Mouse (Mus musculus): ENCODE data around the gene Med7. TPM values are rescaled to one million over a fixed set of nuclear protein-coding genes. Genes with fewer than 3 reads are reported as not detected.

Gene Med7
- polyA plus RNA-seq (2015; fragmentation: Nextera tagmentation; extraction: Ambion mirVana), result 57.5 and 60.6 TPM in 2 replicates

DNA sequence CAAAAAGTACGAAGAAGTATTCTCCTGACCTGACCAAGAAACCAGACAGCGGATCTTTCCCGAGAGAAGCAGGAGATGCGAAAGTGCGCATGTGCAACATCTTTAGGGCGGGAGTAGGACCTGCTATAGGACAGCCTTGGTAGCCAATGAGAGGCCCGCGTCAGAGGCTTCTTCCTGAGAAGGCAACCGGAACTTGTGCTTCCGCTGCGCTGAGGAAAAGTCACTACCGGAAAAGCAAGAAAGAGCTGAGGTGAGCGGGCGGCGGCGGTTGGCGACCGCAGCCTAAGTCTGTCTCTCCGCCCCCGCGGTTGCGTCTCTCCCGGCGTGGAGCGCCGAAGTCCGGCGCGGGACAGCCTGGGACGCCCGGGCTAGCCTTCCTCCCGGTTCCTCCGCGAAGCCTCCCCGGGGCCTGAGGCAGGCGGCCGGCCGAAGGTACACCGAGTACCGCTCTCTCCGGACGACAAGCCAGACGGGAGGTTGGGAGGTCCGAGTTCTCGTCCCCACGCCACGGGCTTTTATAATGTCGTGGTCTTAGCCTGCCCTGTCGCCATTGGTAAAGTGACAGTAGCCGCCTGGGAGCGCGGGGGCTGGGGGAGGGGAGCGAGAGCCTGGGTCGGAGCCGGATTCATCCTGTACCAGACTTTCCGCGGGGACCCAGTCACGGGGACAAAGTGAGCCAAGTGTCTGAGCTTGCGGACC, at the start of gene Med7:
Med7 (plus strand) TSS at position 166 of the 699 bp plus-strand sequence.
- peak within 1 kb of the TSS; percentile 77 for H3K4me3 ChIP-seq (replicated peaks)
- H3K9ac ChIP-seq, result peak within 1 kb of the TSS; percentile 89
- peak; percentile 99 for ATAC-seq
- under 1% methylated on average over 59 of the region's 59 CpGs for WGBS
- no peaks in the 10 kb centered on the region for H3K27me3 ChIP-seq (replicated peaks)
- peaks cover 3% of the 10 kb centered on the region; the same call in 1 of the 2 replicates for H3K4me1 ChIP-seq (replicated peaks)
- no peaks in the 10 kb centered on the region for H3K9me3 ChIP-seq
- no peaks in the 10 kb centered on the region for H3K36me3 ChIP-seq
- peak within 1 kb of the TSS; percentile 92 for H3K27ac ChIP-seq
- peak within 1 kb of the TSS; percentile 70 for H3K4me2 ChIP-seq (replicated peaks)

DNA sequence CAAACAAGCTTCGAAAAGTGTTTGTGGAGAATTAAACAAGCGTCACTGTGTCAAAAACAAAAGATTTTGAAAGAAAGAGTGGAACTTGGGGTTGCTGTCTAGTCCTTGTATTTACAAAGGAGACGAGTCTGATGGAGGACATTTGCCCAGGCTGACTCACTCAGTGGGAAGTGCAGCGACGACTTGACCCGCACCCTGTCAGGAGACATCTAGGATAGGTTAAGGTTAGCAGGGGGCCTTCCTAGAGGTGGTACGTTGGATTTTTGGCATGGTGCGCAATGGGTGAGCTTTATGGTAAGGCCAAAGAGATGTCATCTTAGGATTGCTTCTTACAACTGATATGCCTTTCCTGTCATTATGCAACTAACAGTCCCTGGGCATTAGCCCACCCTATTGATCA, 49.7 kb upstream of the Med7 start:
- H3K4me1 ChIP-seq (replicated peaks), result no peaks in the 10 kb centered on the region
- no peak overlapping the region for H3K4me2 ChIP-seq (replicated peaks)
- no peaks in the 10 kb centered on the region for H3K9me3 ChIP-seq
- H3K27ac ChIP-seq, result no peak overlapping the region
- H3K9ac ChIP-seq, result no peak overlapping the region
- H3K36me3 ChIP-seq, result no peaks in the 10 kb centered on the region
- H3K27me3 ChIP-seq (replicated peaks), result no peaks in the 10 kb centered on the region
- ATAC-seq, result no peak
- H3K4me3 ChIP-seq (replicated peaks), result no peak overlapping the region
- 86% methylated on average over 8 of the region's 8 CpGs for WGBS

DNA sequence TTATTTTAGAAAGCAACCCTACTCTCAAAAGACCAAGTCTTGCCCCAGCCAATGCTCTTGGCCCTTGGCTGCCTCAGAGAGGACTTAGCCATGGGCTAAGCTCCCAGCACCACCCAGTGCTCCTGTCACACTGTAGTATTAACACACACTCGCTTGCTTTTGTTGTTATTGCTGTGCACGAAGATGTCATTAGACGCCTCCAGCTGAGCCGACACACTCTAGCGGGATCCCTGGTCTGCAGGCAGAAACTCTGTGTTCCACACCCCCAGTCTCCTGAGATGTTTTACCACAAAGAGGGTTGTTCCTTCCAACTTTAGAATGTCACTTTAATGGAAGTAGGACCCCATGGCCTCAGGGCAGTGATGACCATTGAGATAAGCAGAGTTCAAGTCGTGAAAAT, 48.3 kb upstream of the Med7 start:
- no peak for ATAC-seq
- Histone ChIP-seq H3K27ac (no peak overlapping the region), H3K4me3 (replicated peaks) (no peak overlapping the region)

DNA sequence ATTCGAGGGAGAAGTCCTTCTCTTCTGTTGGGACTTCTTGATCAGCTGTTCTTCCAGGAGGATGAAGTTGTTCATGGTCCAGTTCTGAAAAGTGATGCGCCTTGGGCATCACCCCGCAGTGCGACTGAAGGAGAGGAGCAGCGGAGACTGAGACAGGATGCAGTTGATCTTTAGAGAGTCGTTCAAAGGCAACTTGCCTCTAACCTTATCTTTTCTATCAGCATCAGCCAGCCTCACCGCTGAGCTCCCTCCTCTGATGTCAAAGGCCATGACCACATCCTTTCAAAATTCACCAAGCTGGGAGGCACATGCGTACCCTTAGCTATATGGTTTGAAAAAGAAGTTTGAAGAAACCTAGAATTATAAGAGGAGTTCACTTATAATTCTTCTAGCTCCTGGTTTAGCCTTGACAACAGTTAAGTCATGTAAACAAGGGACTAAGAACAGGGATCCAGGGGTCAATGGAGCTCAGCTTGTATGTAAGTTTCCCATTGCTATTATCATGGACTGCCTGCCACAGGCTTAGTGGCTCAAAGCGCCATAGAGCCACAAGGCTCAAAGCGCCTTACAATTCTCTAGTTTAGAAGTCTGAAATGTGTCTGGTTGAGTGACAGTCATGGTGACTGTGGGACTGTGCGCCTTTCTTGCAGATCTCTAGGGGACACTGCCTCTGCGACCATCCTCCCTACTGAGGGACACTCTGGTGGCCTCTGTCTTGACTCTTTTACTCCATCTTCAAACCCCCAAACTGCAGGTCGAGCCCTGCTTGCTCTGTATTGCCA, 47.2 kb upstream of the Med7 start, which contains the start of gene Itk:
Itk (minus strand) TSS at position 180 of the 782 bp plus-strand sequence.
- no peak within 1 kb of the TSS for H3K27ac ChIP-seq
- no peaks in the 10 kb centered on the region for H3K27me3 ChIP-seq (replicated peaks)
- WGBS, result 76% methylated on average over 13 of the region's 13 CpGs

More for the DNA sequence above, 48.3 kb upstream of the Med7 start:
- Histone ChIP-seq H3K9me3 (no peaks in the 10 kb centered on the region), H3K27me3 (replicated peaks) (no peaks in the 10 kb centered on the region), H3K4me2 (replicated peaks) (no peak overlapping the region), H3K4me1 (replicated peaks) (no peaks in the 10 kb centered on the region), H3K36me3 (no peaks in the 10 kb centered on the region), H3K9ac (no peak overlapping the region)
- WGBS, result 71% methylated on average over 6 of the region's 6 CpGs

GRCm38 (mm10) chr11:46390621-46391020, 46.1 kb upstream of the Med7 start:
- Histone ChIP-seq H3K4me2 (replicated peaks) (no peak overlapping the region), H3K27me3 (replicated peaks) (no peaks in the 10 kb centered on the region), H3K9me3 (no peaks in the 10 kb centered on the region), H3K9ac (no peak overlapping the region), H3K4me1 (replicated peaks) (no peaks in the 10 kb centered on the region), H3K36me3 (no peaks in the 10 kb centered on the region), H3K4me3 (replicated peaks) (no peak overlapping the region), H3K27ac (no peak overlapping the region)
- ATAC-seq, result no peak
- WGBS, result 53% methylated on average over 3 of the region's 3 CpGs

More for the DNA sequence above, 47.2 kb upstream of the Med7 start, which contains the start of gene Itk:
- no peaks in the 10 kb centered on the region for H3K4me1 ChIP-seq (replicated peaks)
- H3K9me3 ChIP-seq, result no peaks in the 10 kb centered on the region
- H3K4me3 ChIP-seq (replicated peaks), result no peak within 1 kb of the TSS
- no peak within 1 kb of the TSS for H3K9ac ChIP-seq
- no peak for ATAC-seq
- H3K4me2 ChIP-seq (replicated peaks), result no peak within 1 kb of the TSS
- H3K36me3 ChIP-seq, result no peaks in the 10 kb centered on the region

- Histone ChIP-seq H3K4me2 (replicated peaks) (no peak overlapping the region), H3K9me3 (no peaks in the 10 kb centered on the region), H3K27ac (no peak overlapping the region), H3K27me3 (replicated peaks) (no peaks in the 10 kb centered on the region), H3K36me3 (no peaks in the 10 kb centered on the region), H3K4me1 (replicated peaks) (no peaks in the 10 kb centered on the region), H3K4me3 (replicated peaks) (no peak overlapping the region), H3K9ac (no peak overlapping the region)
- ATAC-seq, result no peak
- 76% methylated on average over 7 of the region's 7 CpGs for WGBS
Measured at GRCm38 (mm10) chr11:46392890-46393289, 43.8 kb upstream of the Med7 start.

DNA sequence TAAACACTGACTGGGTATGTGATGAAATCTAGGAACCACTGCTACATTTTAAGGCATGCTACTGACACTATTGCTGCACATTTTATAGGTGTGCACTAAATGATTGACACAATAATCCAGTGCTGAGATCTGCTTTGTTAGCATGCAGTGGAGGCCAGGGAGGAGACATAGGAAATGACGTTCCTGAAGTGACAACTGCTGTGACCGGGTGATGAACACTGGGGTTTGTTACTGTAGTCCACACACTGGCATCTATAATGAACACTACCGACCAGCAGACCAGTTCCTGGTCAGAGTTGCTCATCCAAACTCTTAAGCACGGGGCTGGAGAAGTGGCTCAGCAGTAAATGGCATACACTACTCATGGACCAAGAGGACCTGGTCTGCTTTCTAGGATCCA, 43.3 kb upstream of the Med7 start:
- Histone ChIP-seq H3K36me3 (no peaks in the 10 kb centered on the region), H3K27me3 (replicated peaks) (no peaks in the 10 kb centered on the region), H3K4me2 (replicated peaks) (no peak overlapping the region), H3K4me3 (replicated peaks) (no peak overlapping the region), H3K9me3 (no peaks in the 10 kb centered on the region), H3K9ac (no peak overlapping the region), H3K27ac (no peak overlapping the region), H3K4me1 (replicated peaks) (no peaks in the 10 kb centered on the region)
- 82% methylated on average over 4 of the region's 4 CpGs for WGBS
- no peak for ATAC-seq

GRCm38 (mm10) chr11:46395088-46395487, 41.6 kb upstream of the Med7 start:
- Histone ChIP-seq H3K4me2 (replicated peaks) (no peak overlapping the region), H3K9me3 (no peaks in the 10 kb centered on the region), H3K27me3 (replicated peaks) (no peaks in the 10 kb centered on the region), H3K36me3 (no peaks in the 10 kb centered on the region), H3K9ac (no peak overlapping the region), H3K4me3 (replicated peaks) (no peak overlapping the region), H3K4me1 (replicated peaks) (no peaks in the 10 kb centered on the region), H3K27ac (no peak overlapping the region)
- 95% methylated on average over 2 of the region's 2 CpGs for WGBS
- no peak for ATAC-seq

- 94% methylated on average over 2 of the region's 2 CpGs for WGBS
- H3K36me3 ChIP-seq, result no peaks in the 10 kb centered on the region
- H3K27ac ChIP-seq, result no peak overlapping the region
- no peak for ATAC-seq
- no peak overlapping the region for H3K4me2 ChIP-seq (replicated peaks)
- H3K4me1 ChIP-seq (replicated peaks), result no peaks in the 10 kb centered on the region
- H3K9me3 ChIP-seq, result no peaks in the 10 kb centered on the region
- no peak overlapping the region for H3K9ac ChIP-seq
- no peak overlapping the region for H3K4me3 ChIP-seq (replicated peaks)
- no peaks in the 10 kb centered on the region for H3K27me3 ChIP-seq (replicated peaks)
Measured at GRCm38 (mm10) chr11:46395698-46396097, 41.0 kb upstream of the Med7 start.

- Histone ChIP-seq H3K4me1 (replicated peaks) (no peaks in the 10 kb centered on the region), H3K27ac (no peak within 1 kb of the TSS), H3K4me2 (replicated peaks) (no peak within 1 kb of the TSS), H3K27me3 (replicated peaks) (no peaks in the 10 kb centered on the region), H3K4me3 (replicated peaks) (no peak within 1 kb of the TSS), H3K9ac (no peak within 1 kb of the TSS), H3K9me3 (no peaks in the 10 kb centered on the region), H3K36me3 (no peaks in the 10 kb centered on the region)
- no peak for ATAC-seq
- 73% methylated on average over 13 of the region's 13 CpGs for WGBS
Measured at GRCm38 (mm10) chr11:46396167-46396859, 40.4 kb upstream of the Med7 start, which contains the start of gene Fam71b. TSS of gene Fam71b (plus strand) at chr11:46396559.

DNA sequence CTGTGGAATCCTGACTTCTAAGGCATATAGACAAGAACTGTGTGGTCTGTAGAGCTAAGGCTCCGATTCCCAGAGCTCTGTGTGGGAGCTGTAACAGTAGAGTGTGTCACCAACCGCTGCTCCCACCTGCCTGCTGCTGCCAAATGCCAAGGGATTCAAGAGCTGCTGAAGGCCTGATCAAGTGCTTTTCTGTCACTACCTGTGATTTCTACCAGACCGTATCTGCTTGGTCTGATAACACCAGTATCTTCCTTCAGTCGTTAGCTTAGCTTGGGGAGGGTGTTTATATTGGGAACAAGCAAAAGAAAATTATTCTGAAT, 39.9 kb upstream of the Med7 start:
- no peak overlapping the region for H3K27ac ChIP-seq
- no peaks in the 10 kb centered on the region for H3K27me3 ChIP-seq (replicated peaks)
- no peaks in the 10 kb centered on the region for H3K4me1 ChIP-seq (replicated peaks)
- H3K4me3 ChIP-seq (replicated peaks), result no peak overlapping the region
- WGBS, result 80% methylated on average over 4 of the region's 4 CpGs
- no peak overlapping the region for H3K4me2 ChIP-seq (replicated peaks)
- no peaks in the 10 kb centered on the region for H3K9me3 ChIP-seq
- ATAC-seq, result no peak
- H3K9ac ChIP-seq, result no peak overlapping the region
- H3K36me3 ChIP-seq, result no peaks in the 10 kb centered on the region

DNA sequence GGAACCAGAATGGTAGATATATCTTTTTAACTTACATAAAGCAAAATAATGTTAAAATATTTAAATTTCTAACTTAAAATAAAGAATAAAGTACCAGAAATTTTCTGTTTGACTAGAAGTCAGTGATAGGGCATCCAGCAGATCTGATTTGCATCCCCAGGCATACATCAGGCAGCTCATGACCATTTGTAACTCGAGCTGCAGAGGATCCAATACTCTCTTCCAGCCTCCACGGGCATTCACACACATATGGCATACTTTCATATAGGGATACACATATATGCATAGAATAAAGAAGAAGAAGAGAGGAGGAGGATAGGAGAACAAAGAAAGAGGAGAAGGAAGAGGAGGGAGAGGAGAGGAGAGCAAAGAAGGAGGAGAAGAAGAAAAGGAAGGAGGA, 38.8 kb upstream of the Med7 start:
- Histone ChIP-seq H3K4me3 (replicated peaks) (no peak overlapping the region), H3K36me3 (no peaks in the 10 kb centered on the region), H3K9ac (no peak overlapping the region), H3K27ac (no peak overlapping the region), H3K9me3 (no peaks in the 10 kb centered on the region), H3K27me3 (replicated peaks) (no peaks in the 10 kb centered on the region), H3K4me1 (replicated peaks) (no peaks in the 10 kb centered on the region), H3K4me2 (replicated peaks) (no peak overlapping the region)
- ATAC-seq, result no peak
- WGBS, result 51% methylated on average over 2 of the region's 2 CpGs
